Mouse (Mus musculus) adrenal gland, postnatal 14 days (tissue): ENCODE data around the gene Ttll7. TPM values are rescaled to one million over a fixed set of nuclear protein-coding genes. Genes with fewer than 3 reads are reported as not detected.

Source experiments
- DNase-seq: peaks from one replicate; pipeline ENCODE4 v3.0.0; 2021; ENCODE audit warnings: mixed read lengths
- total RNA-seq: library from RNA; stranded (reverse); gene quantifications from 2 replicates; pipeline ENCODE4 v1.2.3, GENCODE M21; 2021

Gene Ttll7
- total RNA-seq, 1 experiment from 2014 or later = 5.4 TPM

GRCm38 (mm10) chr3:146999148-146999547 is 147.0 kb downstream of the Ttll7 start:
- DNase-seq = no peak

- no peak for DNase-seq
Measured at GRCm38 (mm10) chr3:147000963-147001362, 148.8 kb downstream of the Ttll7 start.

GRCm38 (mm10) chr3:147001557-147001956 is 149.4 kb downstream of the Ttll7 start:
- DNase-seq = no peak

GRCm38 (mm10) chr3:147016506-147016905 is 164.3 kb downstream of the Ttll7 start:
- DNase-seq = no peak

- DNase-seq = no peak
Measured at GRCm38 (mm10) chr3:147019506-147019905, 167.3 kb downstream of the Ttll7 start.

GRCm38 (mm10) chr3:147026248-147026647 is 174.1 kb downstream of the Ttll7 start:
- DNase-seq = no peak

GRCm38 (mm10) chr3:147028382-147028781 is 176.2 kb downstream of the Ttll7 start:
- no peak for DNase-seq

GRCm38 (mm10) chr3:147029718-147030117 is 177.6 kb downstream of the Ttll7 start:
- DNase-seq = no peak

GRCm38 (mm10) chr3:147030266-147030880 is 178.2 kb downstream of the Ttll7 start:
- DNase-seq = no peak

Other genes with a start within 250 kb of the Ttll7 start
- gene Dnase2b, start 236.8 kb upstream of the Ttll7 start, total RNA-seq = 1.3 TPM in 1 of 2 replicates, not detected in the other
- gene 4930503B20Rik, start 201.1 kb upstream of the Ttll7 start, total RNA-seq = not detected in 2 replicates
- gene Samd13, start 166.8 kb upstream of the Ttll7 start, total RNA-seq = 0.82 and 0.83 TPM in 2 replicates
- 103 and 114 TPM in 2 replicates for gene Prkacb, start 39.4 kb upstream of the Ttll7 start, total RNA-seq